Mouse (Mus musculus) stomach, postnatal 0 days (tissue): ENCODE measurements at regions not wholly inside any gene's neighbourhood (a gene's known extent, or its start where the extent isn't known, plus 50 kb on each side); places are given as distances from the start of the nearest gene placed in this dataset.

Experiments used
- ATAC-seq: fragments of 200-750 bp; cut with Nextera tagmentation; 2 replicates; pipeline ENCODE4 v1.8.0; 2017; ENCODE audit not compliant: low FRiP score, low TSS enrichment
- DNase-seq: peaks from one replicate; pipeline ENCODE4 v3.0.0-alpha.2; 2016; ENCODE audit warnings: low spot score
- H3K27ac ChIP-seq: fragments of 300-500 bp; sonication (generic); replicated peaks from 2 replicates; pipeline ENCODE4 v1.5.1; 2014; ENCODE audit warnings: mild to moderate bottlenecking, control low read depth
- H3K27me3 ChIP-seq: fragments of 300-500 bp; sonication (generic); 2 replicates; pipeline ENCODE4 v1.6.1; 2014; ENCODE audit warnings: low read length; ENCODE audit not compliant: control insufficient read depth, insufficient read depth
- H3K36me3 ChIP-seq: fragments of 300-500 bp; sonication (generic); 2 replicates; pipeline ENCODE4 v1.6.1; 2014; ENCODE audit warnings: low read length, mixed read lengths; ENCODE audit not compliant: control insufficient read depth, insufficient read depth
- H3K4me1 ChIP-seq: fragments of 300-500 bp; sonication (generic); replicated peaks from 2 replicates; pipeline ENCODE4 v1.6.1; 2014; ENCODE audit warnings: antibody characterized with exemption; ENCODE audit not compliant: control insufficient read depth, insufficient read depth
- H3K4me2 ChIP-seq: fragments of 300-500 bp; sonication (generic); replicated peaks from 2 replicates; pipeline ENCODE4 v1.6.1; 2014; ENCODE audit warnings: low read depth, mild to moderate bottlenecking, control low read depth, moderate library complexity
- H3K4me3 ChIP-seq: fragments of 300-500 bp; sonication (generic); 2 replicates; pipeline ENCODE4 v1.5.1; 2014; ENCODE audit warnings: low read depth, low read length, control low read depth
- H3K9ac ChIP-seq: fragments of 300-500 bp; sonication (generic); 2 replicates; pipeline ENCODE4 v1.6.1; 2014; ENCODE audit warnings: mild to moderate bottlenecking, low read length, control low read depth, mixed read lengths
- H3K9me3 ChIP-seq: fragments of 300-500 bp; sonication (generic); 2 replicates; pipeline ENCODE4 v1.6.1; 2016; ENCODE audit warnings: low read length; ENCODE audit not compliant: control insufficient read depth
- CTCF ChIP-seq: IDR thresholded peaks from 2 replicates; pipeline ENCODE4 v1.5.1; 2016; ENCODE audit warnings: antibody characterized with exemption, low read depth, mild to moderate bottlenecking, moderate library complexity
- EP300 ChIP-seq: optimal IDR thresholded peaks from 2 replicates; pipeline ENCODE3; 2016; ENCODE audit warnings: antibody characterized with exemption
- WGBS: fragments of 180-500 bp; shearing (Covaris S2); extraction: QIAGEN DNeasy Blood & Tissue Kit; methylation state at CpG from one replicate; pipeline ENCODE4 v1.1.7; 2014; 5-methylcytosine and 5-hydroxymethylcytosine counted together

DNA sequence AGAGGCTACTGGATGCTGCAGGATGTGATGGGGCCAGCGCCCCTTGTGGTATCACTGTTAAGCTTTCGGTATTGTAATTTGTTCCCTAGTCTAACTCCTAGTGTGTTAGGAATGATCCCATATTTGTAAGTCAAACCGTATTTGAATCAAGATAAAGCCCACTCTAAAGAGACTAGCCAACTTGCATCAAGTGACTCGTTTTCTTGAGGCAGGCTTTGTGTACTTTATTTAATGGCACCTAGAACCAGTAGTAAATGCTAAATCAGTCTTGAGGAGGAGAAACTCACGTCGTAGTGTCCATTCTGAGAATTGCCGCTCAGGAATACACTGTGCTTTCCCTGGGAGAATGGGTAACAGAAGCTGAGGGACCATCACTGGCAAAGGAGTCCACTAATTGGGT is 89.9 kb upstream of the Bmp4 start:
- DNase-seq (no peak), ATAC-seq (no peak)
- H3K27ac ChIP-seq, result no peak overlapping the region
- H3K9me3 ChIP-seq, result no peaks in the 10 kb centered on the region
- TF ChIP-seq EP300 (no peak), CTCF (no peak)
- no peak overlapping the region for H3K4me2 ChIP-seq
- H3K4me3 ChIP-seq, result no peak overlapping the region
- H3K27me3 ChIP-seq, result no peaks in the 10 kb centered on the region
- no peak overlapping the region for H3K9ac ChIP-seq
- H3K36me3 ChIP-seq, result no peaks in the 10 kb centered on the region
- no peaks in the 10 kb centered on the region for H3K4me1 ChIP-seq
- WGBS, result 82% methylated on average over 7 of the region's 7 CpGs

GRCm38 (mm10) chr14:46475945-46476344 is 85.5 kb upstream of the Bmp4 start:
- DNase-seq (no peak), ATAC-seq (no peak)
- Histone ChIP-seq H3K4me1 (no peaks in the 10 kb centered on the region), H3K9ac (no peak overlapping the region), H3K4me2 (no peak overlapping the region), H3K27me3 (no peaks in the 10 kb centered on the region), H3K36me3 (no peaks in the 10 kb centered on the region), H3K27ac (no peak overlapping the region), H3K4me3 (no peak overlapping the region), H3K9me3 (no peaks in the 10 kb centered on the region)
- TF ChIP-seq CTCF (no peak), EP300 (no peak)
- WGBS, result 81% methylated on average over 1 of the region's 1 CpGs

GRCm38 (mm10) chr14:46462967-46463366 is 72.5 kb upstream of the Bmp4 start:
- Histone ChIP-seq H3K4me3 (no peak overlapping the region), H3K27ac (no peak overlapping the region), H3K9ac (no peak overlapping the region), H3K36me3 (no peaks in the 10 kb centered on the region), H3K4me1 (no peaks in the 10 kb centered on the region), H3K9me3 (no peaks in the 10 kb centered on the region), H3K27me3 (no peaks in the 10 kb centered on the region), H3K4me2 (no peak overlapping the region)
- ATAC-seq (no peak), DNase-seq (no peak)
- TF ChIP-seq EP300 (no peak), CTCF (no peak)

GRCm38 (mm10) chr14:46461960-46462359 is 71.5 kb upstream of the Bmp4 start:
- Histone ChIP-seq H3K4me2 (no peak overlapping the region), H3K27me3 (no peaks in the 10 kb centered on the region), H3K9me3 (no peaks in the 10 kb centered on the region), H3K27ac (no peak overlapping the region), H3K9ac (no peak overlapping the region), H3K4me3 (no peak overlapping the region), H3K36me3 (no peaks in the 10 kb centered on the region), H3K4me1 (no peaks in the 10 kb centered on the region)
- 78% methylated on average over 4 of the region's 4 CpGs for WGBS
- no peak for TF ChIP-seq EP300
- TF ChIP-seq CTCF, result no peak
- ATAC-seq (no peak), DNase-seq (no peak)

- Histone ChIP-seq H3K36me3 (no peaks in the 10 kb centered on the region), H3K27ac (no peak overlapping the region), H3K9me3 (no peaks in the 10 kb centered on the region), H3K4me2 (no peak overlapping the region), H3K9ac (no peak overlapping the region), H3K4me3 (no peak overlapping the region), H3K4me1 (no peaks in the 10 kb centered on the region), H3K27me3 (no peaks in the 10 kb centered on the region)
- no peak for TF ChIP-seq CTCF
- TF ChIP-seq EP300, result no peak
- ATAC-seq (peak; percentile 47; the same call in 1 of the 2 replicates), DNase-seq (no peak)
- WGBS, result 26% methylated on average over 6 of the region's 6 CpGs
Measured at GRCm38 (mm10) chr14:46454500-46454899, 64.0 kb upstream of the Bmp4 start.

DNA sequence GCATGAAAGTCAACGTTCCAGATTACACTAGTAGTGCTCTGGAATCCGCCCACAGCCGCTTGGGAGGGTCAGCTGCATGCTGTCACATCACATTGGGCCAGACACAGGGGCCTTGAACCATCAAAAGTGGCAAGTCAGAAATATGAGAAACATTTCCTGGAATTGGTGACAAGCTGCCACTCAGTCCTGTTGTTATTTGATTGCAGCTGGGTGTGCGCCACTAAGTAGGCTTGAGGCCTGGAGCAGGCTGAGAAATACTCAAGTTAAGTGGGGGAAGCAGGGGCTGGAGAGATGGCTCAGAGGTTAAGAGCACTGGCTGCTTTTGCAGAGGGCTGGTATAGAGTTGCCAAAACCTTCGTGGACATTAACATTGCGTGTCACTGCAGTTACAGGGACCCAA is 51.2 kb upstream of the Bmp4 start:
- DNase-seq, result no peak
- no peak overlapping the region for H3K4me3 ChIP-seq
- no peaks in the 10 kb centered on the region for H3K9me3 ChIP-seq
- no peaks in the 10 kb centered on the region for H3K27me3 ChIP-seq
- TF ChIP-seq CTCF (no peak), EP300 (no peak)
- H3K27ac ChIP-seq, result no peak overlapping the region
- H3K36me3 ChIP-seq, result no peaks in the 10 kb centered on the region
- H3K4me2 ChIP-seq, result no peak overlapping the region
- no peak for ATAC-seq
- H3K4me1 ChIP-seq, result no peaks in the 10 kb centered on the region
- no peak overlapping the region for H3K9ac ChIP-seq
- 85% methylated on average over 6 of the region's 6 CpGs for WGBS
